Mouse (Mus musculus) midbrain, embryonic 15.5 days (tissue): ENCODE measurements around the gene 4931417E11Rik. TPM values are rescaled to one million over a fixed set of nuclear protein-coding genes. Genes with fewer than 3 reads are reported as not detected.

Experiments used
- polyA plus RNA-seq: library from polyadenylated mRNA; unstranded; fragments of >200 nt; fragmentation: Nextera tagmentation; extraction: Ambion mirVana; gene quantifications from 2 replicates; pipeline ENCODE4 v1.2.1, GENCODE M21; 2015

The 4931417E11Rik gene
- polyA plus RNA-seq, 1 experiment from 2014 or later, result not detected

Other genes with a start within 250 kb of the 4931417E11Rik start
- 0.28 and 0.31 TPM in 2 replicates for gene Dnah6, start 248.0 kb downstream of the 4931417E11Rik start, polyA plus RNA-seq
- gene Suclg1, start 221.3 kb downstream of the 4931417E11Rik start, polyA plus RNA-seq, result 125 and 131 TPM in 2 replicates